Mouse (Mus musculus): ENCODE measurements at regions not wholly inside any gene's neighbourhood (a gene's known extent, or its start where the extent isn't known, plus 50 kb on each side); places are given as distances from the start of the nearest gene placed in this dataset.
"Not testable (repeated sequence)": the region's sequence is repeated elsewhere in the genome, so short reads cannot be mapped to it uniquely, and the experiment has no call there.

DNA sequence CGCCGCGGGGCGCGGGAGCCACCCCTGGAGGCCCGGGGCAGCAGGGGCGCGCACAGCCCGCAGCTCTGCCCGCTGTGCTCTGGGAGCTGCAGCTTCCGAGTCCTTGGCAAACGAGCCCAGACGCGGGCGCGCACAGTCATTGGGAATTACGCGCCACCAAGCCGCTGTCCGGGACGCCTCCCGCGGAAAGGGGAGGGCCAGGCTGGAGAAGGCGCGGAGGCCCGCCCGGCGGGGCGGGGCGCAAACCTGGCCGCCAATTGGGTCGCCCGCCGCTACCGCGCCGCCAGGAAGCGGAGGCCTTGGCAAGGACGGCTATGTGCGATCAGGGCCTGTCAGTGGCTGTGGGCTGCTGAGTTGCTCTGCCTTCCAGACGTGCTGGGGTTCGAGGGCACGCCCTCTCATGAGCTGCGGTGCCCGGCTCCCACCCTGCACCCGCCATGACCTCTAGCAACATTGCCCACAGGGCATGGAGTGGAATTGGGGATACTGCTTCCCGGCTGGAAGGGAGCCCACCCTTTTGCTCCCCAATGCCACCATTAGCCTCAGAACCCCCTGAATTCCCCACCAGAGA is 739.1 kb upstream of the Ywhaq start:
- peak overlapping the region; percentile 31; the same call in 1 of the 2 replicates for H3K4me2 ChIP-seq (replicated peaks)
- WGBS = 7% methylated on average over 30 of the region's 47 CpGs
- H3K4me1 ChIP-seq; H3K27ac ChIP-seq (replicated peaks); H3K27me3 ChIP-seq; ATAC-seq (ENCODE audit: insufficient number of reproducible peaks, low FRiP score, low TSS enrichment, low read depth); H3K36me3 ChIP-seq; H3K9ac ChIP-seq; H3K9me3 ChIP-seq (replicated peaks): not testable (repeated sequence)
- peak overlapping the region; percentile 27 for H3K4me3 ChIP-seq (replicated peaks)

DNA sequence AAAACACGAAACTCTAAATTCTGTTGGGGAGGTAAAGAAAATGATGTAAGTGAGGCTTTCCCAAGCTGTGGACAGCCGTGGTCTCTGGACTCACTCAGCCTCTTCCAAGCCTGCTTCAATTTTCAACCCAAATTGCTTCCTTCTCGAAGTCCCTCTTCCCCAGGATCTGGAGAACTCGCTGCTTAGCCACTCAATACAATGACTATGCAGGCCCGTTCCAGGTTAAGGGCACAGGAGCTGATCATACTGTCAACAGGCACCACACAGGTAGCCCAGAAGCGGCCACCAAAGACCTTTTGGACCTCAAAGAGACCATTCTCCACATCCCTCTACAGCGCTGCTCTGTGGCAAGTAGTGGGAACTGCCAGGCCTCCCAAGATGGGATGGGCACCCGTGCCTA is 737.9 kb upstream of the Ywhaq start:
- not testable (repeated sequence) for H3K27ac ChIP-seq (replicated peaks); H3K4me3 ChIP-seq (replicated peaks); H3K4me1 ChIP-seq; H3K4me2 ChIP-seq (replicated peaks); H3K36me3 ChIP-seq; H3K9ac ChIP-seq; H3K27me3 ChIP-seq; H3K9me3 ChIP-seq (replicated peaks); ATAC-seq (ENCODE audit: insufficient number of reproducible peaks, low FRiP score, low TSS enrichment, low read depth)
- WGBS = 79% methylated on average over 5 of the region's 8 CpGs
